Mouse (Mus musculus) testis, adult 2 months (tissue): ENCODE results near the gene Kifc5b. TPM values are rescaled to one million over a fixed set of nuclear protein-coding genes. Genes with fewer than 3 reads are reported as not detected.

ENCODE experiments used
- H3K27ac ChIP-seq: fragments of 200-500 bp; 2 replicates; pipeline ENCODE4 v1.5.1; 2012; ENCODE audit warnings: low read depth, low read length; ENCODE audit not compliant: control insufficient read depth, insufficient read depth
- H3K27me3 ChIP-seq: fragments of 200-500 bp; 2 replicates; pipeline ENCODE4 v1.6.1; 2012; ENCODE audit warnings: mild to moderate bottlenecking, low read length, moderate library complexity; ENCODE audit not compliant: control insufficient read depth, insufficient read depth
- H3K36me3 ChIP-seq: fragments of 200-500 bp; 2 replicates; pipeline ENCODE4 v1.6.1; 2012; ENCODE audit warnings: mild to moderate bottlenecking, low read length; ENCODE audit not compliant: control insufficient read depth, insufficient read depth
- H3K4me1 ChIP-seq: fragments of 200-500 bp; 2 replicates; pipeline ENCODE4 v1.6.1; 2012; ENCODE audit warnings: low read length; ENCODE audit not compliant: control insufficient read depth, insufficient read depth
- H3K4me3 ChIP-seq: fragments of 200-500 bp; 2 replicates; pipeline ENCODE4 v1.5.1; 2012; ENCODE audit warnings: low read depth, mild to moderate bottlenecking, low read length, moderate library complexity, mixed read lengths; ENCODE audit not compliant: control insufficient read depth
- CTCF ChIP-seq: fragments of 200-500 bp; IDR thresholded peaks from 2 replicates; pipeline ENCODE4 v1.5.1; 2012; ENCODE audit warnings: low read depth, mild to moderate bottlenecking, inconsistent platforms, low read length, moderate library complexity; ENCODE audit not compliant: control insufficient read depth, insufficient read depth, insufficient replicate concordance
- POLR2A ChIP-seq: fragments of 200-500 bp; IDR thresholded peaks from 2 replicates; pipeline ENCODE4 v1.6.1; 2012; ENCODE audit warnings: low read depth, mild to moderate bottlenecking, inconsistent platforms, low read length, moderate library complexity; ENCODE audit not compliant: control insufficient read depth
- polyA plus RNA-seq: library from polyadenylated mRNA; depleted of rRNA; stranded (reverse); fragments of >200 nt; gene quantifications from 2 replicates; pipeline ENCODE4 v1.2.3, GENCODE M21; 2012

The Kifc5b gene
- polyA plus RNA-seq, 1 experiment: 6.5 TPM

GRCm38 (mm10) chr17:26937883-26938695 lies 21.2 kb downstream of the Kifc5b start:
- no peak for TF ChIP-seq POLR2A
- TF ChIP-seq CTCF: no peak
- Histone ChIP-seq H3K27ac (peak overlapping the region; percentile 78), H3K36me3 (peaks cover 2% of the 10 kb centered on the region), H3K27me3 (no peaks in the 10 kb centered on the region), H3K4me1 (peaks cover 43% of the 10 kb centered on the region), H3K4me3 (peak overlapping the region; percentile 76)

- peak overlapping the region; percentile 78 for H3K27ac ChIP-seq
- H3K4me1 ChIP-seq: peaks cover 40% of the 10 kb centered on the region
- H3K27me3 ChIP-seq: no peaks in the 10 kb centered on the region
- no peak for TF ChIP-seq POLR2A
- no peak for TF ChIP-seq CTCF
- no peaks in the 10 kb centered on the region; the same call in 1 of the 2 replicates for H3K36me3 ChIP-seq
- H3K4me3 ChIP-seq: peak overlapping the region; percentile 76
Observed at GRCm38 (mm10) chr17:26938731-26939130, 21.8 kb downstream of the Kifc5b start.

- H3K4me1 ChIP-seq: peaks cover 40% of the 10 kb centered on the region
- peak within 1 kb of the TSS; percentile 78 for H3K27ac ChIP-seq
- TF ChIP-seq CTCF (no peak), POLR2A (peak; percentile 78)
- peak within 1 kb of the TSS; percentile 76 for H3K4me3 ChIP-seq
- H3K36me3 ChIP-seq: no peaks in the 10 kb centered on the region; the same call in 1 of the 2 replicates
- H3K27me3 ChIP-seq: no peaks in the 10 kb centered on the region
Observed at GRCm38 (mm10) chr17:26939178-26939972, 22.5 kb downstream of the Kifc5b start, which contains the start of gene Cuta. Gene Cuta (minus strand): TSS chr17:26939569.

- H3K4me3 ChIP-seq: peak overlapping the region; percentile 76
- TF ChIP-seq CTCF (no peak), POLR2A (no peak; the same call in 1 of the 2 replicates)
- H3K27me3 ChIP-seq: no peaks in the 10 kb centered on the region
- H3K36me3 ChIP-seq: no peaks in the 10 kb centered on the region; the same call in 1 of the 2 replicates
- H3K27ac ChIP-seq: peak overlapping the region; percentile 69
- H3K4me1 ChIP-seq: peaks cover 40% of the 10 kb centered on the region
Observed at GRCm38 (mm10) chr17:26939973-26940300, 23.0 kb downstream of the Kifc5b start.

GRCm38 (mm10) chr17:26941031-26941789 lies 24.3 kb downstream of the Kifc5b start, which contains the start of gene Syngap1:
Gene Syngap1 (plus strand): TSS chr17:26941253.
- Histone ChIP-seq H3K4me1 (peaks cover 45% of the 10 kb centered on the region), H3K36me3 (no peaks in the 10 kb centered on the region), H3K4me3 (peak within 1 kb of the TSS; percentile 76), H3K27ac (peak within 1 kb of the TSS; percentile 69), H3K27me3 (no peaks in the 10 kb centered on the region)
- TF ChIP-seq CTCF: no peak
- no peak for TF ChIP-seq POLR2A

- Histone ChIP-seq H3K27me3 (no peaks in the 10 kb centered on the region), H3K27ac (peak overlapping the region; percentile 40; the same call in 1 of the 2 replicates), H3K36me3 (no peaks in the 10 kb centered on the region), H3K4me1 (peaks cover 48% of the 10 kb centered on the region), H3K4me3 (peak overlapping the region; percentile 71)
- TF ChIP-seq CTCF (no peak), POLR2A (no peak)
Observed at GRCm38 (mm10) chr17:26941841-26942570, 25.1 kb downstream of the Kifc5b start.
